Mouse (Mus musculus): ENCODE measurements at regions not wholly inside any gene's neighbourhood (a gene's known extent, or its start where the extent isn't known, plus 50 kb on each side); places are given as distances from the start of the nearest gene placed in this dataset.

DNA sequence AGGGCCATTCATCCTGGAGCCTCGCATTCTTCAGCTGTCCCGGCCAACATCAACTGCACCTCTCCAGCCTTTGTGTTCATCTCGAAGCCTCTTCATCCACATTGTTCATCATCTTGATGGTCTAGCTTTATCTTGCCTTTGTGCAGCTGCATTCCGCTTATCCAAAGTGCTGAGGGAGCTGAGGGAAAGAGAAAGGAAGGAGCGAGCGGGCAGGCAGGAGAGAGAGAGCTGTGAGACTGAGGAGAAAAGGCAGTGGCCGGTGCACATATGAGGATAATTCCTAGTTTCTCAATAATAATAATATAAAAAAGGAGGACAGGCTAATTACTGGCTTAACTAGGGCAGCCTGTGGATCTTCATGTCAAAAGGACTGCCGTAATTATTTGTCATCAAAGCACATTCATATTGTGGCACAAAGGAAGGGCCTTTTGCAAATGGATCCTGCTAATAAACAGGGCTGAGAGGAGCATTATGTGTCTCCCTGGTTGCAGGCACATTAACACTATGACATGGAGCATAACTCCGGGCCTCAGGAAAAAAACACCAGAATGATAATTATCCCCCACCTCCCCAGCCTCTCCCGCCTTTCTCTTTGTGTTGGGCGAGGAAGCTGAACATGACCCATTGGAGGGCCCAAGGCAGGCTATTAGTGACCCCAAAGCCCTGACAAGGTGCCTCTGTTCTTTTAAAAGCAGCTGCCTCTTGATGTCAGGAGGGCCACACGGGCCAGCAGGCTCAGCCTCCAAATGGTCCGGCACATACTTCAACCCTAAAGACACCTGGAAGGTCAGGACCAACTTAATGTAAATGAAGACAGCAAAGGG is 751.9 kb downstream of the Bcl11a start:
- DNase-seq (ENCODE audit: low spot score), result no peak

DNA sequence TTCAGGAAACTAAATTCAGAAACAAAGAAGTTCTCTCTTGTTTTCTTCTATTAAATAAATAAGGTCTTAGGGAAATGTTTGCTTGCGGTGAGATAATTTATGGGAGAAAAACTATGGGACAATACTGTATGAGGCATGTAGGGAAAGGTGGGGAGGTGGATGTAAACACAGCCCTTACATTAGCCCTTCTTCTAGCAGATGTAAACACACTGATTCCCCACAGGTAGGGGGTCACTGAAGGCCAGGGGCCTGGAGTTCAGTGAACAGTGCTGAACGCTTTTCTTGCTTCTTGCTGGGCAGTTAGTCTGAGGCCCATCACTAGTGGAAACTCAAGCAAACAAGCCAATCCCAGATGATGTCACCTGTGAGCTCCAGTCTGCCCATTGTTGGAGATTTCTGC is 752.6 kb downstream of the Bcl11a start:
- no peak for DNase-seq (ENCODE audit: low spot score)

DNA sequence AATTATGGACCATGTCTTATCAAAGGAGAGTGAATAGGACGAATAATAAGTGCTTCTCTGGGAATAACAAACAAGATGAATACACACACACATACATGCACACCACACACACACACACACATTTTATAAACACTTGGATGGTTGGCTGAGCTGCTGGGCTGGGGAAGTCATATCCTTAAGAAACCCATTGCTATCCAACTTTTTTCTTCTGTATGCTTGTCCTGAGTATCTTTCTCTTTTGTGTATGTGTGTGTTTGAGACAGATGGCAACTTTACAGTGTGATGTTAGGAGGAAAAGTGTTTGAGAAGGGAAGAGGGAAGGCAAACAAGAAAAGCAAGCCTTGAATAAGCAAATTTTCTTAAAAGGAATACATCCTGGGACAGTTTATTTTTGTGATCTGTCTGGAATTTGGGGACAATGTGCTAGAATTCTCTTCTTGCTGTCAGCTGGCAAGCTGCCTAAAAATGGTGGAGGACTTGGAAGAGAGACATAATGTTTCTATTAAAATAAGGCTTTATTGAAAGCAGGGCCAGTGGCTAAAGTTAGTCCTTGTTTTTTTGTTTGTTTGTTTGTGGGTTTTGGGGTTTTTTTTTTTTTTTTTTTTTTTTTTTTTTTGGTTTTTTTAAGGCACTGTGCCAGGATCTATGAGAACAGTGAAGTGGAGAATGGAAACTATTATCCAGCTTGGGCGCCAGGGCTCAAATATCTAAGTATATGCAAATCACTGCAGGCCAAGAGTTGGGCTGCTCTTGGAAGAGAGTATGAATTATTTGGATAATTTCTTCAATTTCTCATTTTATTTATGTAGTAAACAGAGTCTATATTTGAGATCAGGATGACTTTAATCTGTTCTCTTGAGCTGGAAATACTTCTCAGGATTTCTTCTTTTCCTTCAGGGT is 766.2 kb downstream of the Bcl11a start:
- DNase-seq (ENCODE audit: low spot score), result no peak

DNA sequence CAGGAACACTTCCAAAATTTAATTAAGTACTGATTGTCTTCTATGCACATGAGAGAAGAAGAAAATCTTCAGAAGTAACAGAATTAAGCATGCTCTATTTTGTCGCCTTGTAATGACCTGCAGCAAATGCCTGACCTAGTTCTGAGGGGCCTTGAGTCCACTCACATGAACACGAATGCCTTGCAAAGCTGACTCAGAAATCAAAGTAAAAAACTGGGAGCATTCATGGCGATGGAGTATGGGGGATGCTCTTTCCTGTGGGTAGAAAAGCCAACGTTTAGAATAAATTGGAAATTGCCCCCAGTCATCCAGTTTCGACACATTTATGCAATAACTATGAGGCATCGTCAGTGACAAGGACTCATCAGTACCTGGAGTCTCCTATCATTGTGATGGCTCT is 779.1 kb downstream of the Bcl11a start:
- no peak for DNase-seq (ENCODE audit: low spot score)

DNA sequence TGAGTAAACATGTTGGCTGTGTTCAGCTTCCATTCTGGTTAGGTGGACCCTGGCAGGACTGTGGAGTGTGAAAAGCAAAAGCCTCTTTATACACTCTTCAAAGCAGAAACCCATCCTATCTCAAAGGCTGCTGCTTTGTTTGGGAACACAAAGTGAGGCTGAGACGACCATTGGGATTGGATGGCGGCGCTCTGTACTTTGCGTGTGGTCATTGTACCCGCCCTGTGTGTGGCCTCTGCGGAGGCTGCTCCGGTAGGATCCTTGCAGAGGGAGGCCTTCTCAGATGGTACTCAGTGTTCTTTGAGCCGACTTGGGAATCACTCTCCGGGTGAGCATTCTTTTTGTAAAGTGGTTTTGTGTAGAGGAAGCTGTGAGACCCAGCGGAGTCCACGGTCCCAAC is 786.8 kb downstream of the Bcl11a start:
- no peak for DNase-seq (ENCODE audit: low spot score)

DNA sequence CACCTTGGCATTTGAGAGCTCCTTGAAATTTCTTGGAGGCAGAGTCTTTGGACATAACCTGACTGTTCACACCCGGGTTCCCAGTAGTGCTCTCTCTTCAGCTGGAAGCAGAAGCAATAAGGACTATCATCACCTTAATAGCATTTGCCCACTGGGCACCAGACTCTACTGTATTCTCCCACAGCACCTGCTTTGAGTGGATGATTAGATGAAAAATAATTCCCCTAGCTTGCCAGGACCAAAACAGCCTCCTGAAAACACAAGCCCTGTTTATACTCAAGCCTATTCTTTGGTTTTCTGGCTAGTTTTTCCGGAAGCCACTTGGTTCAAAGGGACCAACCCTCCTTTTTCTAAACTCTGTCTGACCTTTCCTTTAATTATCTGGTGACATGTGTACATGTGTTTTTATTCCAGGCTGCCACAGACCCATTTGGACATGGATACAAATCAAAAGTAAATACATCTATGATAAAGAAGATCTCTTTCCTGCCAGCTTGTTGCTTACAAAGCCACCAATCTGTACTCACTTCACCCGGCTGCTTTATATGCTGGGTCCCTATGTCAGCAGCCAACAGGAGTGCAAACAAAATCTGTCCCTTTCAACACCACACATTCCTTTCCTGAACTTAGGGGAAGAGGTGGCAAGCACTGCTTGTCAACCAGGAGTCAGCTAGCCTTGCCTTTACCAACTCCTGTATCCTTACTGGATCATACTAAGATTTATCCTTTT is 787.4 kb downstream of the Bcl11a start:
- no peak for DNase-seq (ENCODE audit: low spot score)
